Mouse (Mus musculus) heart, postnatal 10 days (tissue): Measurements from ENCODE around the gene Tnrc6b. TPM values are rescaled to one million over a fixed set of nuclear protein-coding genes. Genes with fewer than 3 reads are reported as not detected.

Source experiments
- DNase-seq, 2 experiments: peaks; one replicate each; pipeline ENCODE4 v3.0.0; 2021
- intact Hi-C: fragments of 180-260 bp; cut with DNase I; formaldehyde crosslinking; loops from one replicate; pipeline ENCODE4 v1.15.1; 2025
- total RNA-seq, 2 experiments: library from RNA; stranded (reverse); gene quantifications; 2 replicates each; pipeline ENCODE4 v1.2.3; 2021

Gene Tnrc6b
- 10 to 100 TPM; 56.1 to 56.4 TPM for total RNA-seq

DNA sequence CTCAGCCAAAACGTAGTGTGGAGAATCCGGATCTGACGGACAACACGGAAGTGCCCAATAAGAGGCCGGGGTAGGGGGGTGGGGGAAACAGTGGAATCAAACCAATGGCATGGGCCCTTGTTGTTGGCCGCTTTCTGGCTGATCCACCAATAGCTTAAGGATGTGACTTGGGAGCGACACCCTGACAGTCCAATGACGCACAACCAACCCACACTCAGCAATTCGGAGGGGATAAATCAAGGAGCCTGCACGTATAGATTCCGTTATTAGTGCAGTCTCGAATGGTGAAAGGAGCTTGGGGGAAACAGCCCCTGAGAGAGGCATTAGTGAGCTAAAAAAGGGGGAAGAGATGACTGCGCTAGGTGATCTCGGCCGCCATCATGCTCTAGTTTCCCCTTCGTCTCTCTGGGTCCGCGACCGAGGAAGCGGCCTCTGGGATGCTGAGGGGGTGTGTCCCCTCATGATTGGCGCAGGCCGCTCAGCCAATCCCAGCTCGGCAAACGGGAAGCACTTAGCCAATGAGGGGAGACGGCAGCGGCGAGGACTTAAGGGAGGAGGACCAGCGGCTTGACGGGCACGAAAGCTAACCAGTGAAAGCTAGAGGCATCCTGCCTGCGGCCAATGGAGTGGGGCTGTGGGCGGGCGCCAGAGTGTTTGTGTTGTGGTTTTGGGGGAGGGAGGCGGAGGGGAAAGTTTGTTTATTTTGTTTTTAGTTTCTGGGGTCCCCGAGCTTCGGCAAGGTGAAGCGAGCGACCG lies at the start of gene Tnrc6b:
TSS of gene Tnrc6b (plus strand) at position 706 of the 756 bp plus-strand sequence.
- intact Hi-C loops: loop anchor here (1.0 kb wide), 1 partner anchor 88 kb away; no protein-coding TSS in a partner anchor
- DNase-seq: peak; percentile 99

- intact Hi-C loops: no loop called here
- no peak for DNase-seq
Measured at GRCm38 (mm10) chr15:80664444-80664843, 46.7 kb upstream of the Tnrc6b start.

DNA sequence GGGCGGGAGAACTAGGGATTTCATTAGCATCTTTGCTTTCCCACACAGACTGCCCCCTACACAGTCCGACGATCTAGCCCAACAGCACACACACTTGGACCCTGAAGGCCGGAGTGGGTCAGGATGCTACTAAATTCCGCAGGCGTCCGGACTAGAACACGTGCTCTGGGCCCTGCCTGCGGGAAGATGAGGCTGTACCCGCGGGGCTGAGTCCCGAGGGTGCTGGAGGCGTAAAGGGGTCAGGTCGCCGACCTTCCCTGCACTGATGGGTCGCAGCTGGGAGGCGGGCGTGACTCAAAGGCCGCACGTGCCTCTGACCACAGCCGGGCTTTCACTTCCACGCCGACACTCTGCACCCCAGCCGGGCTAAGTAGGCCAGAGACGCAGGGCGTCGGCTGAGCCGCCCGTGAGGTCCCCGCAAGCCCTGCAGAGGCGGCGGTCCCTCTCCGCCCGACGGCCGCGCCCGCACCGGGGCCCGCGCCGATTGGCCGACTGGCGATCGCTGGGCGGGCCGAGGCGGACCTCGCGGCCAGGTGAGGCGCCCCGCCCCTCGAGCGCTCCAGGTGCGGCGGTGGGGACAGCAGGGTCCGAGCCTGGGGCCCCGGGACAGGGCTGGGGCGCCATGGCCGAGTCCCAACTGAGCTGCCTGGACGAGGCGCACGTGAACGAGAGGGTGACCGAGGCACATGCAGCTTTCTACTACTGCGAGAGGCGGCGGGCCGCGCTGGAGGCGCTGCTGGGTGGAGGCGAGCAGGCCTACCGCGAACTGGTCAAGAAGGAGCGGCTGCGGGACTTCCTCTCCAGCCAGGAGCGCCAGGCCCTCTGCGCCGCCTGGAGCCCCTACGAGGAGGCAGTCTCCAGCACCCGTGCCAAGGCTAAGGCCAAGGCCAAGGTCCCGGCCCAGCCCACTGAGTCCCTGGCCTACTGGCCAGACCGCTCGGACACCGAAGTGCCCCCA lies 39.5 kb upstream of the Tnrc6b start, which contains the start of gene Fam83f:
TSS of gene Fam83f (plus strand) at position 553 of the 958 bp plus-strand sequence.
- peak; percentile 45 to 66 for DNase-seq
- intact Hi-C loops: no loop called here

GRCm38 (mm10) chr15:80672810-80673209 lies 38.3 kb upstream of the Tnrc6b start:
- intact Hi-C loops: no loop called here
- DNase-seq: no peak

DNA sequence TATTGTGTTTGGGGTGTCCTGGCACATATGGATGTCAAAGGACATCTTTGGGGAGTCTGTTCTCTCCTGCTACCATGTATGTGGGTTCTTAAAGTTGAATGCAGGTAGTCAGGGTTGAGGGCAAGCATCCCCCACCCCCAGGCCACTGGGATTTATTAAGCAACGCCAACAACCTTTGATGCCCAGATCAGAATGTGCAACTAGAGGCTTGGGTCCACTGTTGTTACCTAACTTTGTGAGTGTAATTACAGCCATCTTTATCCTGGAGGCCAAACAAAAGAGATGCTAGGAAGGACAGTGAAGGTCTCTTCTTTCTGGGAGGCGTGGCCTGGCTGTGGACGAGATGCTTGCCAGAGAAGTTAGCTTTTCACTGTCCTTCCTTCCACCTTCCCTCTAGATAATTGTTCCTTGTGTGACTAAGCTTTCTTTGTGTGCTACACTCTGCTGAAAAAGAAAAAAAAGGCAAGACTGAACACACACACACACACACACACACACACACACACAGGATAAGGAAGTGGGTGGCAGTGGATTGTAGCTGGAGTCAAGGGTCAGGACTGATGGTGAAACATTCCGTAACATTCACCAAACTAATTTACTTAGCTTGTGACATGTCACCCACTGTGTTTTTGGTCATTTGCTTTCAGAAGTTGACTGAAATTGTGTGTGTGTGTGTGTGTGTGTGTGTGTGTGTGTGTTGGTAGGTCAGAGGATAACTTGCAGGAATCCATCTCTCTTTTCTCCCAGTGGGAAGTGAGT lies 37.6 kb upstream of the Tnrc6b start:
- intact Hi-C loops: no loop called here

GRCm38 (mm10) chr15:80674700-80675099 lies 36.4 kb upstream of the Tnrc6b start:
- DNase-seq: no peak
- intact Hi-C loops: no loop called here

More for the DNA sequence above, 37.6 kb upstream of the Tnrc6b start:
- DNase-seq: no peak

GRCm38 (mm10) chr15:80679515-80680215 lies 31.4 kb upstream of the Tnrc6b start:
- peak; percentile 46 to 49 for DNase-seq
- intact Hi-C loops: no loop called here

GRCm38 (mm10) chr15:80680347-80681030 lies 30.6 kb upstream of the Tnrc6b start:
- intact Hi-C loops: no loop called here
- peak; percentile 25 to 32 for DNase-seq

- intact Hi-C loops: no loop called here
- DNase-seq: no peak
Measured at GRCm38 (mm10) chr15:80681466-80681881, 29.6 kb upstream of the Tnrc6b start.

DNA sequence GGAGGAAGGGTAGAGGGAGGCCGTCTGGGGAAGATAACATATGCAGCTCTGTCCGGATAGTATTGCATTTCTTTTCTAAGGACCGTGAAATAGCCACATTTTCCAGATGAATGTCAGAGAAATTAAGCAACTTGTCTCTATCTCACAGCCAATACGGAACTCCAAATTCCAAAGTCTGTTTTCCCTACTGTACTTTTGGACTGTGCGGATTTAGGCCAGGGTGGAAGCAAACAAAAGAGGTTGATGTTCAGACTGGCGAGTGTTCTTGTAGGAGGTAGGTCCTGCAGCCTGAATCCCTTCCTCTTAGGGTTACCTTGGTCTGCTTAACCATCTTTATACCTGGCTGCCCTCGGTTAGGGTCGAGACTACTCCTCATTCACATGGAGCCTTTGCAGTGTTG lies 28.8 kb upstream of the Tnrc6b start:
- no peak for DNase-seq
- intact Hi-C loops: no loop called here

DNA sequence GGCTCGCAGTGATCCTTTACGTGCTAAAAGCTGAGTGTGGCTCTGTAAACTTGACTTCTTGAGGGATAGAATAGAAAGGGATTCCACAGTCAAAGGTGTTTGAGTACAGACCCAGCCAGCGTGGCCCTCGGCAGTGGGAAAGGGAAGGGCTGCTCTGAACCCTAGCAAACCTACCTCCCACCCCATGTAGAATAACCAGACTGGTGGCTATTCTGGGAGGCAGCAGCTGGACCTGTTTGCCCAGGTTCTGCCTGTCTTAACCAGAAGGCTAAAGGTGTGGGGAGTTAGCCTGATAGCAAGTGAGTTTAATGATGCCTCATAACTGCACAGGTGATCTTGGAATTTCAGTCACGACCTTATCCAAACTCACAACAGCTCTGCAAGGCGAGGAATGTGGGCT lies 28.0 kb upstream of the Tnrc6b start:
- DNase-seq: no peak
- intact Hi-C loops: no loop called here

- intact Hi-C loops: no loop called here
- DNase-seq: no peak
Measured at GRCm38 (mm10) chr15:80683990-80684389, 27.1 kb upstream of the Tnrc6b start.

DNA sequence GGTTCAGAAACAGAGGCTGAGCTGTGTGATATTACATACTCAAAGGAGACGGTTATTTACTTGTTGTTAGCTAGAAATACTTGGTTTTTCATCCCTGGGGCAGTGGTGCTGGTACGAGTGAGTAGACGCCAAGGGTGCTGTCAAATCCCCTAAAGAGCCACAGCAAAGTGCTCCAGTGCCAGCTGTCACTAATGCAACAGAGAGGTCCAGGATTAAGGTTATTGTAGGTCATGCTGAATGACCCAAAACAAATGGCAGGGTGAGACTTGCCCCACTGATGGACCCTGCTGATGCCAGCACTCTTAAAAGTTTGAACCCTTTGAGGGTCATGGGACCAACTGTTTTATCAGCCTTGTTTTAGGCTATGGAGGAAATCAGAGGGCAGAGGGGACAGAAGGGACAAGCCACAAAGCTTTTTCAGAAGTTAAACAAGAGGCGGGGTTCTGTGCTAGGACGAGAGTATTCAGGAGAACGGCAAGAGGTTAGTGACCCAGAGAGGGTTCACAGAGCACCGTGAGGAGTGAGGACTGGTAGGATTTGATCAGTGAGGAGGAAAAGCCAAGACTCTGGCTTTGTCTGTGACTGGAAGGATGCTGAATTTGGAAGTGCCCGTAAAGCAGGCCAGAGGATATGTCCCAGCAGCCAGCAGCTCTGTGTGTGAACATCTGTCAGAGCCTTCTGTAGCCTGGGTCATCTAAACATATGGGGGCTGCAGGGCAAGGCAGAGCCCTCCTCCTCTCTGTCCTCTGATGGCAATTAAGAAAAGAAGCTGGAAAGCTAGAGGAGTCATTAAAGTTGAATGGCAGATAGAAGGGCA lies 26.1 kb upstream of the Tnrc6b start:
- intact Hi-C loops: no loop called here
- DNase-seq: no peak

DNA sequence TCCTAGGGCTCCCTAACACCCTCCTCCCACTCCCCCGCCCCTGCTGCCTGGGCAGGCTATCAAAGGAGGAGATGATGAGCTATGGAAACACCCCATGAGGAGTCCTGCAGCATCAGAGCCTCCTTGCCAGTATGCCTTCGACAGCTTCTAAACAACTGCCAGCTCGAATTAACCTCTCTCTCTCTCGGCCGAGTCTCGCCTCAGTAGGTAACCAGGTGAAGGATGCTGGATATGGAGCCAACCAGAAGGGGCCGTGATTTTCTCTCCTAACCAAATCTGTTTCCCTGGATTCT lies 25.6 kb upstream of the Tnrc6b start:
- intact Hi-C loops: no loop called here

GRCm38 (mm10) chr15:80688536-80688935 lies 22.6 kb upstream of the Tnrc6b start:
- intact Hi-C loops: no loop called here
- no peak for DNase-seq

More for the DNA sequence above, 25.6 kb upstream of the Tnrc6b start:
- no peak for DNase-seq

DNA sequence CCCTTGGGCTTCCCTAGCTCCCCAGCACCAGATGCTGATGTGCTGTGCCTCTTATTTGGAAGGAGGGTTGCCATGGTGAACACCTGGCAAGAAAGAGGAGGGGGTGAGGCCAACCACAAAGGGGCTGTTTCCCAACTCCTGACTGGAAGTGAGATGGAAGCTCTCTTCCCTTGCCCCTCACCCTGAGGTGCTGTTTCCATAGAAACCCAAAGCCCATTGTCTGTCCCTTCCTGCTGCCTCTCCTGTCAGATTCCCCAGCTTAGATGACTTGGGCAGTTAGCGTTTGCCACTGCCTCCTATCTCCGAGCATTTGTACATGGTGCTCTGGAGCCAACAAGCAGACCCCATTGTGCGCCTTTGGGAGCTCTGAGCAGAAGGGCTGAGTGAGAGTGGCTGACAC lies 17.6 kb upstream of the Tnrc6b start:
- intact Hi-C loops: no loop called here

GRCm38 (mm10) chr15:80694125-80694910 lies 16.8 kb upstream of the Tnrc6b start:
- peak; percentile 54 to 79 for DNase-seq
- intact Hi-C loops: loop anchor here (1.0 to 2.0 kb wide), 4 partner anchors 60 to 428 kb away; no protein-coding TSS in a partner anchor

More for the DNA sequence above, 17.6 kb upstream of the Tnrc6b start:
- DNase-seq: no peak

DNA sequence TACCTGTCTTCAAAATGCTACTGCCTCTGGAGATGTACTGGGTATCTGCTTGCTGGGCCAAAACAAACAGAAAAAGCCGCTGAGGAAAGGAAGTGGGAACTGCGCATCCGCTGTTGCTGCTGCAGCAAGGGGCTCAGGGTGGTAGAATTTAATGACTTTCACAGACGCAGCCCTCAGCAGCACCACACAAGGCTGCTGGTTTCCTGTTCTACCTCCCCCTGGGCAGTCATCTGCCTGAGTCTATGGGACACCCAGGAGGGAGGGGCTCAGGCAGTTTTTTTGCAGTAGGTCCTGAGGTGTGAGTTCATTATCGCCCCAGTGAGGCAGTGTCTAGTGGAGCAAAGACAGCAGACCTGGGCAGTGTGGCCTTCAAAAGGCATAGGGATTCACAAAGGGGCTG lies 13.5 kb upstream of the Tnrc6b start:
- no peak for DNase-seq
- intact Hi-C loops: no loop called here
